Mouse (Mus musculus) lung, postnatal 14 days (tissue): Measurements from ENCODE around the gene Ube2g1.
"Not testable (repeated sequence)": the region's sequence is repeated elsewhere in the genome, so short reads cannot be mapped to it uniquely, and the experiment has no call there.

Source experiments
- DNase-seq: peaks from one replicate; pipeline ENCODE4 v3.0.0; 2021

Gene Ube2g1

DNA sequence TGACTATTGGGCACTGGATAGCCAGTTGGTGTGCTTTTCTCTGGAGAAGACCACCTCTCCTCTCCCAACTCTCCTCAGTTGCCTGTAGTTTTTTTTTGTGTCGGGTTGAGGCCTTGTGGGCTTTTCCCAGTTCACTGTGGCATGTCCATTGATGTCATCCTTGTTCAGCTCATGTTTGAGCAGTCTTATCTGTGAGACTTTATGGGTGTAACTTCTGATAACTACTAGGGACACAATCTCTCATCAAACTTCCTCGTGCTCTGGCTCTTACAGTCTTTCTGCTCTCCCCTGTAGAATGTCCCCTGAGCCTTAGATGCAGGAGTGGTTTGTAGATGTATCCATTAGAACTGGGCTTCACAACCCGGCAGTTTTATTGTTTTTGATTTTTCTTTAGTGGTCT, 87.9 kb downstream of the Ube2g1 start:
- DNase-seq: no peak

- no peak for DNase-seq
Measured at GRCm38 (mm10) chr11:72696368-72696971, 89.4 kb downstream of the Ube2g1 start.

DNA sequence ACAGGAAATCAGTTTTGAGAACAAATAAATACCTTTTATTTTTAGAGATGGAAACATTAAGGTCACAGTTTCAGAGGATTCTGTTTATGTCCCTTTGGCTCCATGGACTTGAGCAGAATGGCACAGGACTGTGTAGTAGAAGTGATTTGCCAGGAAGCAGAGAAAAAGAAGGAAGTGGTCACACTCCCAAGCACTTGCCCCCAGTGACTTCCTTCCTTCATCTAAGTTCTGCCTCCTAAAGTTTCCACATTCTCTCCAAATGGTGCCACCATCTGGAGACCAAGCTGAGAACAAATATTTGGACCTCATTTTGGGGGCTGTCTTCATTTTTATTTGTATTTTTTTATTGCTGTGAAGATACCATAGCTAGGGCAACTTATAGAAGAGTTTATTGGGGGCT, 90.2 kb downstream of the Ube2g1 start:
- no peak for DNase-seq

GRCm38 (mm10) chr11:72705111-72705510, 98.0 kb downstream of the Ube2g1 start:
- not testable (repeated sequence) for DNase-seq

DNA sequence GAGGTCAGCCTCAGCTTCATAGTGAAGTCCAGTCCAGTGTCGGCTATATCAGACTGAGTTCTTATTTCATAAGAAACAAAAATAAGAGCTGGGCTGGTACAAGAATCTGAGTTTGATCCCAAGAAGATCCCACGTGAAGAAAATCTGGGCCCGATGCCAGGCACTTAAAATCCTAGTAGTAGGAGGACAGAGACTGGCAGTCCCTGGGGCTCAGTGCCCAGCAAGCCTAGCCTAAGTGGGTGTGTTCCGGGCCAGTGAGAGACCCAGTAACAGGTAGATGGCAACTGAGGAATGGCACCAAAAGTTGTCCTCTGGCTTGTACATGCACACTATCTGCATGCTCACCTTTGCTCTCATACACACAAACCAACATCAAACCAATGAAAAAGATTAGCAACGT, 105.6 kb downstream of the Ube2g1 start:
- no peak for DNase-seq

DNA sequence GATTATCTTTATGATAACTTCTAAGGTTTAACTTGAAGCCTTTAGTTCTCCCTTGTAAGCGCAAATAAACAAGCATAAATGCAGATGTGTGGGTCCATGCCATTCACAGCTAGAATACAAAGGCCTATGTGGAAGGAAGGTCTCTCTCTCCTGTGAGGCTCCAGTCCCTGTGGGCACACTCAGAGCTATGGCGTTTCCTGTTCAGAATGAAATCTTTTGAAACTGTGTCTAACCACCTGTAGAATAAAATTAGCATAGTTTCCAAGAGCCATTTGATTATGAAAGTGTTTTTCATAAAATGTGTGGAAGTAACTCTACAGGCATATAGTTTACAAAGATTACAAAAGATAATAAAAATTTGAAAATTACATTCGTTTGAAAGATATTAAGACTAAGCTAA, 111.1 kb downstream of the Ube2g1 start:
- no peak for DNase-seq

DNA sequence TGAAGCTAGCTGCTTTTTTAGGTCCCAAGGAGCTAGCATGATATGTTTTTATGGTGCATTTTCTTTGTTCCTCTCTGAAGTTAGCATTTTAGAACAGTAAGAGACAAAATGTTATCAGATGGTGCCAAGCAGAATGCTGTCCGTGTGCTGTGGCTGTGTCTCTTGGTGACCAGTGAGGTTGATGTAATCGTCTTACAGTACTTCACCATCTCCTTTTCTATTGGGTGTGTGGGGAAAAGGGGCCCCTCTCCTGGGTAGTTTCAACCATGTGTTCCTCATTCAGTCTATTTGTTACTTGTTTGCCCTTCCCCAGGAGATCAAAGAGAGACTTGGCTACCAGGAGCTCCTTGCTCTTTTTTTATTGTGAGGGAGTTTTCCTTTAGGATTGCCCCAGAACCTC, 116.1 kb downstream of the Ube2g1 start:
- DNase-seq: no peak

DNA sequence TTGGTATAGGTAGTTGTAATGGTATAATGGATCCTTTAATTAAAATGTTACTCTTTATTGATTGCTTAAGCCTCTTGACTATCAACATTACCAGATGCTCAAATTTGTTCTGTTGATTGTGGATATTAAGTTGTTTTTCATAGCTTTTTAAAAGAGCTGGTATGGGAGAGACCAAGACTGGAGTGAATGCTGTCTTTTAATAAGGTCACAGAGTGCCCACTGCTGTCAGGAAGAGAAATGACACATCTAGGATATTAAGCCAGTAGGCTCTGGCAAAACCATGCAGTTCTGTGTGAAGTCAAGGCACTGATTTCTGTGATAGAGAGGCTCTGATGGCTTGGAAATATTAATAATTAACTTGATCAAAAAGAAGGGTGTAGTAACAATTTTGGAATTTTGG, 116.8 kb downstream of the Ube2g1 start:
- DNase-seq: peak; percentile 10

- DNase-seq: no peak
Measured at GRCm38 (mm10) chr11:72726023-72726422, 118.9 kb downstream of the Ube2g1 start.

GRCm38 (mm10) chr11:72733736-72734135, 126.7 kb downstream of the Ube2g1 start:
- no peak for DNase-seq

GRCm38 (mm10) chr11:72734840-72735518, 127.9 kb downstream of the Ube2g1 start:
- DNase-seq: no peak

DNA sequence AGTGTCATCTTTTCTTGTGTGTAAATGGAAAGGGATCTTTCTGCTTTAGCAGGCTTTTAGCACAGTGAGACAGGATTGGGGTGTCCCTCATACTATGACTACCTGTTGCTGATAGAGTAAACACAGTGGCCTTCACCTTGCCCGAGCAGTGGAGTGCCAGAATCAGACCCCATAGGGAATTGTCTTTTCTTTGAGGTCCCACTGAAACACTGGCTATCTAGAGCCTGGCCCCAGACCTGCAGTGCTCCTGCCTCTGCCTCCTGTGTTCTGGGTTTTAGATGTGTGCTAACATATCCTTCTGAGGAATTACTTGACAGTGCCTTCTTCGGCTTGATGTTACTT, 128.4 kb downstream of the Ube2g1 start:
- no peak for DNase-seq
